Mouse (Mus musculus) brain, adult 2 months (tissue): ENCODE results near the gene Gm19426.
A peak's percentile ranks its signal among the peaks of the same experiment; 100 is the strongest.

ENCODE experiments used
- DNase-seq: peaks from one replicate; pipeline ENCODE4 v3.0.0; 2011; ENCODE audit warnings: low read depth, low spot score

The Gm19426 gene

GRCm38 (mm10) chr2:84721182-84721581 lies 22.3 kb downstream of the Gm19426 start:
- no peak for DNase-seq

GRCm38 (mm10) chr2:84720718-84721117 lies 22.7 kb downstream of the Gm19426 start:
- DNase-seq, result no peak

GRCm38 (mm10) chr2:84717357-84717756 lies 26.1 kb downstream of the Gm19426 start:
- DNase-seq, result no peak

GRCm38 (mm10) chr2:84716423-84717355 lies 26.8 kb downstream of the Gm19426 start:
- DNase-seq, result no peak

- peak; percentile 100 for DNase-seq
Observed at GRCm38 (mm10) chr2:84715562-84716361, 27.7 kb downstream of the Gm19426 start.

GRCm38 (mm10) chr2:84714811-84715561 lies 28.5 kb downstream of the Gm19426 start, which contains the start of gene Zdhhc5:
Gene Zdhhc5 (minus strand): TSS chr2:84715180.
- DNase-seq, result peak; percentile 99

- DNase-seq, result no peak
Observed at GRCm38 (mm10) chr2:84714422-84714810, 29.0 kb downstream of the Gm19426 start.

- DNase-seq, result no peak
Observed at GRCm38 (mm10) chr2:84711898-84712297, 31.6 kb downstream of the Gm19426 start.

- DNase-seq, result peak; percentile 16
Observed at GRCm38 (mm10) chr2:84707523-84707922, 35.9 kb downstream of the Gm19426 start.

DNA sequence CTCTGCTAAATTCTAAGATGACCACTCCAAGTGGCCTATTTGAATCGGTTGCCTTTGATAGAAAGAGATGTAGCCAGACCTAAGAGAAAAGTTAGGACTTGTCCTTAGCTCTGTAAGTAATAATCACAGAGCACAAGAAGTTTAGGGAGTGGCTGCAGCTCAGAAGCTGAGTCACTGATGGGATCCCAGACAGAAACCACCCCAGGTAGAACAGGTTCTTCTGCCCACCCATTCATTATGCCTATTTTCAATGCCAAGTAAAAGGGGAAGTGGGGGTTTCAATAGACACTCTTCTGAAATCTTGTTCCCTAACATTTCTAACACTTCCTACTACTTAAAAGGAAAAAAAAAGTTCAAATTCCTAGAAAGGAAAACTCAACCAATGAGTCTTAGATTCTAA lies 38.2 kb downstream of the Gm19426 start:
- no peak for DNase-seq

- no peak for DNase-seq
Observed at GRCm38 (mm10) chr2:84704329-84704728, 39.1 kb downstream of the Gm19426 start.

DNA sequence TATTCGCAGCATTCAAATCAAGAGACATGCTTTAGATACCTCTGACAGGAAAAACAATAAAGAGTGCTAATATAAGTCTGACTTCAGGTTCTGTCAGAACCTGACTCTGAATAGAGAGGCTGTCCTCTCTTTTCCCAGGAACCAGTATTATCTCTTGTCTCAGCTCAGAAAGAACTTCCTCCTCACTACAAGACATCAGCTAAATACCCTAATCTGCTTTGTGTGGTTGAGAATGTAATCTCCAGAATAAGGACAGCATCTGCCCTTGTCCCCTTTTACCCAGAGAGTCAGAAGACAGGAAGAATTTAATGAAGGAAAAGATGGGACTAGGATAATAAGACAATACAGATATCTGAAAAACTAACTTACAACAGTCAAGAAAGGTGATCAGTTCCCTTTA lies 40.0 kb downstream of the Gm19426 start:
- DNase-seq, result no peak

DNA sequence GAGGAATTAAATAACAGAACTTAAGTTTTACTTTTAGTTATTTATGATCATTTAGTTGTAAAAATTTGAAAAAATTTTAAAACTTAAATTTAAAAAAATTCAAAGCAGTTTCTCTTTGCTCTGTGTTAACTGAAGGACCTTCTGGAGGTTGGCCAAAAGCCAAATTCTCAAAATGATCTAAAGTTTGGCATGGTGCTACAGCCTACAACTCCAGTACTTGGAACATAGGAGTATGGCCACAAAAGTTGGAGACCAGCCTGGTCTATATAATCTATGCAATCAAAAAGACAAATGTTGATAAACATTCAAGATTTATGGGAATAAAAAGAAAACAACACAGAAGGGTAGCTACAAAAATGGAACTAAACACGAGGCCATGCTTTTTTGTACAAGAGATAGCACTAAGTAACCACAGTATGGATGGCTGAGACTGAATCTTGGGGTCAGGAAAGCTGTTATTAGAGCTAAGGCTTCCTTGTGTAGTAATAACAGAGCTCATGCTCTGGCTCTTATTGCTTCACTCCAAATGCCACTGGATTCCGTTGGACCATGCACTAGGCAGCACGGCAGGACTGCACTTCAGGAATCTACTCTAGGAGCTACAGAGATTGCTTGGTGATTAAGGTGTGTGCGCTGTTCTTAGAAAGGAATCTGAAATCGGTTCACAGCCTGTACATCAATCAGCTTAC lies 48.3 kb downstream of the Gm19426 start:
- no peak for DNase-seq
